Mouse (Mus musculus) liver, postnatal 0 days (tissue): Measurements from ENCODE around the gene Nrg4. TPM values are rescaled to one million over a fixed set of nuclear protein-coding genes. Genes with fewer than 3 reads are reported as not detected.

Experiments
- ATAC-seq: fragments of 200-750 bp; cut with Nextera tagmentation; 2 replicates; pipeline ENCODE4 v1.8.0; 2017; ENCODE audit warnings: mild to moderate bottlenecking, moderate library complexity
- DNase-seq: peaks from one replicate; pipeline ENCODE4 v3.0.0-alpha.2; 2016
- H3K27ac ChIP-seq: fragments of 300-500 bp; sonication (generic); 2 replicates; pipeline ENCODE4 v1.5.1; 2014; ENCODE audit warnings: antibody characterized with exemption, moderate library complexity, mild to moderate bottlenecking, low read depth
- H3K27me3 ChIP-seq: fragments of 300-500 bp; sonication (generic); 2 replicates; pipeline ENCODE4 v1.6.1; 2014; ENCODE audit warnings: low read length, control low read depth, mixed read lengths; ENCODE audit not compliant: insufficient read depth
- H3K36me3 ChIP-seq: fragments of 300-500 bp; sonication (generic); replicated peaks from 2 replicates; pipeline ENCODE4 v1.6.1; 2014; ENCODE audit warnings: mild to moderate bottlenecking, control low read depth, low read length, moderate library complexity, mixed read lengths; ENCODE audit not compliant: insufficient read depth
- H3K4me1 ChIP-seq: fragments of 300-500 bp; sonication (generic); 2 replicates; pipeline ENCODE4 v1.6.1; 2014; ENCODE audit warnings: antibody characterized with exemption, mild to moderate bottlenecking, control low read depth; ENCODE audit not compliant: insufficient read depth
- H3K4me2 ChIP-seq: fragments of 300-500 bp; sonication (generic); 2 replicates; pipeline ENCODE4 v1.6.1; 2014; ENCODE audit warnings: low read depth, mild to moderate bottlenecking, low read length, moderate library complexity, mixed read lengths
- H3K4me3 ChIP-seq: fragments of 300-500 bp; sonication (generic); 2 replicates; pipeline ENCODE4 v1.5.1; 2014; ENCODE audit warnings: low read depth, low read length
- H3K9ac ChIP-seq: fragments of 300-500 bp; sonication (generic); replicated peaks from 2 replicates; pipeline ENCODE4 v1.6.1; 2014; ENCODE audit warnings: mild to moderate bottlenecking, moderate library complexity
- H3K9me3 ChIP-seq: fragments of 300-500 bp; sonication (generic); 2 replicates; pipeline ENCODE4 v1.6.1; 2016; ENCODE audit warnings: mild to moderate bottlenecking, control low read depth, low read length, mixed read lengths
- CTCF ChIP-seq: sonication (generic); IDR thresholded peaks from 2 replicates; pipeline ENCODE4 v1.5.1; 2016; ENCODE audit warnings: antibody characterized with exemption, low read depth
- EP300 ChIP-seq: IDR thresholded peaks from 2 replicates; pipeline ENCODE4 v1.6.1; 2016; ENCODE audit warnings: antibody characterized with exemption, low read depth, mild to moderate bottlenecking
- WGBS: fragments of 180-500 bp; shearing (Covaris S2); extraction: QIAGEN DNeasy Blood & Tissue Kit; methylation state at CpG from one replicate; pipeline ENCODE4 v1.1.7; 2014; ENCODE audit not compliant: insufficient replicate concordance; 5-methylcytosine and 5-hydroxymethylcytosine counted together
- polyA plus RNA-seq: library from polyadenylated mRNA; unstranded; fragments of >200 nt; fragmentation: Nextera tagmentation; extraction: Ambion mirVana; gene quantifications from 2 replicates; pipeline ENCODE4 v1.2.1, GENCODE M21; 2015

The Nrg4 gene
- polyA plus RNA-seq, 1 experiment from 2014 or later = 6.6 TPM

DNA sequence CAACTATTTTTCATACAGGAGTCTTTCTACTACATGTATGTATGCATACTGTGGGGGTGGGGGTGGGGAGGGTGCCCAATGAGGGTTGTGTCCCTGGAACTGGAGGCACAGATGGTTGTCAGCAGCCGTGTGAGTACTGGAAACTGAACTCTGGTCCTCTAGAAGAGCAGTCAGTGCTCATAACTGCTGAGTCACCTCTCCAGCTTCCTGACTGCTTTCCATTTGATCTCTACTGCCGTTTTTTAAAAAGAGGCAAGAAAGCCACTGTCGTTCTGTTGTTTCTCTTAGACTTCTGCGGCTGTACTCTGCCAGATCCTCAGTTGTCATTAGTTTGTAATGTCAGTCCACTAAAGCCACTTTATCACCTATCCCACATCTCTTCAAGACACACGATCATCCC lies 19.1 kb downstream of the Nrg4 start:
- peaks cover 12% of the 10 kb centered on the region for H3K4me1 ChIP-seq
- H3K9me3 ChIP-seq = no peaks in the 10 kb centered on the region
- WGBS = 31% methylated on average over 5 of the region's 5 CpGs
- H3K4me3 ChIP-seq = no peak overlapping the region
- H3K27ac ChIP-seq = 0 out of 2 replicates have a peak overlapping the region, but pooled peaks have one; percentile 4
- no peak overlapping the region for H3K4me2 ChIP-seq
- no peak for ATAC-seq
- no peaks in the 10 kb centered on the region for H3K27me3 ChIP-seq
- H3K36me3 ChIP-seq = no peaks in the 10 kb centered on the region
- no peak overlapping the region for H3K9ac ChIP-seq
- no peak for TF ChIP-seq CTCF
- TF ChIP-seq EP300 = no peak
- DNase-seq = no peak

DNA sequence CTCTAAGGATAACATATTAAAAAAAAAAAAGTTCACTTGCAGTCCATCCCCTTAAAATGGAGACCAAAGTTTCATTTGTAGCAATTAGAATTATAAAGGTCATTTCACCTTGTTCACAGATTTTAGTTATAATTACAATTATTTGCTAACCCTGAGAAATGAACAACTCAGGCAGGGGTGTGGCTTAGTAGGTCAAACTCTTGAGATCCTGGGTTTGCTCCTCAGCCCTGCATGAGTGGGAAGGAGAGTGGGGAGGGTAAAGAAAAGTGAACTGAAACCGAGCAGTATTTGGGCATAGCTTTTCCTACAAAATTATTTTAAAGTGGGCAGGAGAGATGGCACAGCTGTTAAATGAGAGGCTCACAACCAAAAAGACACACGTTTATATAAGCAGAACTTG lies 19.6 kb downstream of the Nrg4 start:
- Histone ChIP-seq H3K4me2 (no peak overlapping the region), H3K27ac (no peak overlapping the region), H3K27me3 (no peaks in the 10 kb centered on the region), H3K4me1 (peaks cover 12% of the 10 kb centered on the region), H3K9ac (no peak overlapping the region), H3K9me3 (no peaks in the 10 kb centered on the region), H3K4me3 (no peak overlapping the region), H3K36me3 (no peaks in the 10 kb centered on the region)
- no peak for ATAC-seq
- WGBS = 48% methylated on average over 2 of the region's 2 CpGs
- no peak for DNase-seq
- TF ChIP-seq EP300 = no peak
- TF ChIP-seq CTCF = no peak

DNA sequence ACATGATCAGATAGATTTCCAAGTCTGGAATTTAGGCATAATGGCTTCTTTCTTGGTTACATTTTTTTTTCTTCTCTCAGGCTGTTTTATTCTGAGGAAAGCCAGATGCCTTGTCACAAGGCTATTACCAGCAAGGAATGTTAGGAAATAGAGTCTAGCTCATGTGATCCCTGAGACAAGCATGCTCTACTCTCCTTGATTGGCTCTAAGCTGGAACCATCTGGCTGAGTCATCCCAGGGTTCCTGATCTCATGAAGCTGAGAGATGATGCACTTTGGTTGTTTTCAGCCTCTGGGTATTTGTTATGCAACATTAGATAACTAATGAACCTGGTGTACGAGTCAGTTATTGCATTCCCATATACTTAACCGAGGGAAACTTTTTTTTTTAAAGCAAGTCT lies 30.4 kb downstream of the Nrg4 start:
- ATAC-seq (peak; percentile 81), DNase-seq (no peak)
- Histone ChIP-seq H3K4me3 (no peak overlapping the region), H3K9me3 (no peaks in the 10 kb centered on the region; the same call in 1 of the 2 replicates), H3K4me2 (no peak overlapping the region), H3K9ac (no peak overlapping the region), H3K4me1 (peaks cover 2% of the 10 kb centered on the region; the same call in 1 of the 2 replicates), H3K27ac (no peak overlapping the region), H3K27me3 (no peaks in the 10 kb centered on the region), H3K36me3 (no peaks in the 10 kb centered on the region)
- WGBS = 26% methylated on average over 2 of the region's 2 CpGs
- TF ChIP-seq EP300 = peak; percentile 61
- no peak for TF ChIP-seq CTCF

DNA sequence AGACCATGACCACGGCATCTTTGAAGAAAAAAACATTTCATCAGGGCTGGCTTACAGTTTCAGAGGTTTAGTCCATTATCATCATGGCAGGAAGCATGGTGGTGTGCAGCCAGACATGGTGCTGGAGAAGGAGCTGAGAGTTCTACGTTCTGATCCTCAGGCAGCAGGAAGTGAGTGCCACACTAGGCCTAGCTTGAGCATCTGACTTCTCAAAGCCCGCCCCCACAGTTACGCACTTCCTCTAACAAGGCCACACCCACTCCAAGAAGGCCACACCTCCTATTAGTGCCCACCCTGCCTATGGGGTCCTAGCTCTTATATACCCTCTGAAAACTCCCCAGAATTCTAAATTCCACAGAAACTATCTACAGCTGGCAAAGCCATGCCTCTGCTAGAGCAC lies 34.7 kb downstream of the Nrg4 start:
- 84% methylated on average over 4 of the region's 4 CpGs for WGBS
- H3K9me3 ChIP-seq = no peaks in the 10 kb centered on the region; the same call in 1 of the 2 replicates
- H3K27me3 ChIP-seq = no peaks in the 10 kb centered on the region
- no peak overlapping the region for H3K9ac ChIP-seq
- no peak overlapping the region for H3K4me2 ChIP-seq
- no peak overlapping the region for H3K27ac ChIP-seq
- no peak for DNase-seq
- no peak for ATAC-seq
- no peaks in the 10 kb centered on the region for H3K36me3 ChIP-seq
- H3K4me3 ChIP-seq = no peak overlapping the region
- no peak for TF ChIP-seq EP300
- no peak for TF ChIP-seq CTCF
- H3K4me1 ChIP-seq = no peaks in the 10 kb centered on the region

GRCm38 (mm10) chr9:55289475-55290198 lies 37.0 kb downstream of the Nrg4 start:
- no peaks in the 10 kb centered on the region for H3K4me1 ChIP-seq
- WGBS = 44% methylated on average over 3 of the region's 3 CpGs
- H3K9ac ChIP-seq = no peak overlapping the region
- ATAC-seq (peak; percentile 99), DNase-seq (peak; percentile 71)
- no peak overlapping the region for H3K4me3 ChIP-seq
- peak overlapping the region; percentile 77 for H3K27ac ChIP-seq
- peak; percentile 88 for TF ChIP-seq EP300
- no peak for TF ChIP-seq CTCF
- H3K36me3 ChIP-seq = no peaks in the 10 kb centered on the region
- H3K9me3 ChIP-seq = no peaks in the 10 kb centered on the region
- no peaks in the 10 kb centered on the region for H3K27me3 ChIP-seq
- H3K4me2 ChIP-seq = no peak overlapping the region

DNA sequence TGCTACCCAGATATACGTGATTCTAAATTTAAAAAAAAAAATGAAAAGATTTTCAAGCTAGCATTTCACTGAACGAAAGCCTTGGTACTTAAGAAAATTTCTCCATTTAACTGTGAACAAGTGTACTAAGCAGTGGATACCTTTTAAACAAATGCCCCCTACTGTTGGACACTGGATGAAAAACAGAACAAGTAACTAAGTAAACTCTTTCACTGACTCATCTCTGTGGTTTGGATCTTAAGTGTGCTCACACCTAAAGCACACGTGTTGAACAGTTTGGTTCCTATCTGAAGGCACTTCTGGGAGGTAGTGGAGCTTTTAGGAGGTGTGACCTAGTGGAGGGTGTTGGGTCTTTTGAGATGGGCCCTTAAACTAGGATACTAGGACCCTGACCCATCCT lies 41.4 kb downstream of the Nrg4 start:
- DNase-seq (no peak), ATAC-seq (no peak)
- H3K9ac ChIP-seq = no peak overlapping the region
- no peak overlapping the region for H3K4me3 ChIP-seq
- H3K27ac ChIP-seq = no peak overlapping the region
- H3K4me2 ChIP-seq = no peak overlapping the region
- no peaks in the 10 kb centered on the region for H3K27me3 ChIP-seq
- no peaks in the 10 kb centered on the region for H3K36me3 ChIP-seq
- H3K4me1 ChIP-seq = peaks cover 3% of the 10 kb centered on the region; the same call in 1 of the 2 replicates
- WGBS = 54% methylated on average over 3 of the region's 3 CpGs
- TF ChIP-seq EP300 (no peak), CTCF (peak; percentile 26; the same call in 1 of the 2 replicates)
- H3K9me3 ChIP-seq = no peaks in the 10 kb centered on the region
